Mouse (Mus musculus) spleen, adult 12 weeks (tissue): ENCODE results near the gene Gadd45b.

Source experiments
- DNase-seq: peaks from one replicate; pipeline ENCODE4 v3.0.0; 2022; ENCODE audit warnings: low spot score

Gene Gadd45b

DNA sequence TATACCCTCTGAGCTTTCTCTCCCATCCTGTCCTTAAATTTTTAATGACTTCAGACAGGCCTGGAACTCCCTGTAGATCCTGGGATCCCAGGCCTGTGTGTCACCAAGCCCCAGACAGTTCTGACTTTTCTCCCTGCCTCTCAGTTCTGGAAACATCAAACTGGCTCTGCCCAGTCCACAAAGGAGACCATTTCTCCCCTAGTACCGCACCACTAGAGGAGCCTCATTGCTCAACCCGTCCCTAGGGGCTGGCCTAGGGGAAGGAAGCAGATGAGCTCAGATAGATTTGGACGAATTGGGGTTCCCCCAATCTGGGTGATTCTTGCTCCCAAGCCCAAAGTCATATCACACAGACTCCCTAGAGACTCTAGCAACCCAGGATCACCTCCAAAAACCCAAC, 5.4 kb downstream of the Gadd45b start:
- no peak for DNase-seq

GRCm38 (mm10) chr10:80935698-80936097, 5.8 kb downstream of the Gadd45b start:
- no peak for DNase-seq

DNA sequence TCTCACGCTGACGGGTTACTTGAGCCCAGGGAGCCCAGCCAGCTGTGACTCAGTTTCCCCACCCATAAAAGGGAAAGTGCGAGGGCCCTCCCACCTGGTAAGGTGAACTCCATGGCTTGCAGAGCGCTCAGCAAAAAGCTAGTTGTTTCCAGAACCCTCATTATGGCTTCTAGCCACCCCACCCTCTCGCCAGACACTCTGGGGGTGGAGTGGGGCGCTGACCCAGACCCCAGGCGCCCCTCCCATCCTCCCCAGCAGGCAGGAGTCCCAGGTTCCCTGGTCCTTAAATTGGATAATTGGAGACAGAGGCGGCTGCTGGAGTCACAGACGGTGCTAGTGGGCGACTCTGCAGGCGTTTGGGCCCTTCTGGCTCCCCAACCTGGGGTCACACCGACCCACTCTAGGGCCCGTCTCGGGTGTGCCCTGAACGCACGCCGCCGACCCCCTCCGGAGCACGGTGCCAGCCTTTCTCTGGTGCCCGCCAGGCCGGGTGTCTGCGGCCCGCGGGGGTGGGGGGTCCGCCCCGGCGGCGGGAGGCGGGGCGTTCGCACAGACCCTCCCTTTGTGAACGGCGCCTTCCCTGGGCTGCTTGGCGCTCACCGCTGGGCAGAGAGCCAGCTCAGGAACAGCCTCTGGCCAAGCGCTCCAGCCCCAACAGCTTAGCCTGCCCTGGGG, 6.4 kb downstream of the Gadd45b start:
- DNase-seq: no peak

- DNase-seq: no peak
Observed at GRCm38 (mm10) chr10:80936810-80937164, 6.9 kb downstream of the Gadd45b start.

GRCm38 (mm10) chr10:80937646-80938045, 7.8 kb downstream of the Gadd45b start:
- no peak for DNase-seq

DNA sequence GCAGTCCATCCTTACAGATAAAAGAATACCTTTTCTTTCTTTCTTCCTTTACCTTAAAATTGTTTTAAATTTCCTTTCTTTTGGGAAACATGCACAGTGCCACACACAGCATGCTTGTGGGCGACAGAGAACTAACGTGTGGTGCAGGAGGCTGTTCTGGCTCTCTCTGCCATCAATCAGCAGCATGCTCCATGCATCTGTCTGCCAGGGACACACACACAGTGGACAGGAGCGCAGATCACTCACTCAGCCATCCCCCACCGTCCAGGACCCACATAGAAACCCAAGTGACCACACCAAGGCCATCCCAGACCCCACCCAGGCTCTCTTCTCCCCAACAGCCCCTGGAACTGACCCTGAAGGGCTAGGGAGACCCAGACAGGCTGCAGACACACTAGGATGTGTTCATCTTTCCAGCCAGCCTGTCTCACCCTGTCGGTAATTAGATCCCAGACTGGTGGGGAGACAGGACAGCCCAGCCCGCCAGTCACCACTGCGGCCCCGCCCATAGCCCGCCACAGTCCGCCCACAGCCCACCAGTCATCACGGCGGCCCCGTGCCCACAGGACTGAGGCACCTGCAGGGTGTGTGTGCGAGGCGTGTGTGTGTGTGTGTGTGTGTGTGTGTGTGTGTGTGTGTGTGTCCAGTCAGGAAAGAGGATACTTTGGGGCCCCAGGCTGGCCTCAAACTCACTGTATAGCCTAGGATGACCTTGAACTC, 9.1 kb downstream of the Gadd45b start:
- DNase-seq: no peak

DNA sequence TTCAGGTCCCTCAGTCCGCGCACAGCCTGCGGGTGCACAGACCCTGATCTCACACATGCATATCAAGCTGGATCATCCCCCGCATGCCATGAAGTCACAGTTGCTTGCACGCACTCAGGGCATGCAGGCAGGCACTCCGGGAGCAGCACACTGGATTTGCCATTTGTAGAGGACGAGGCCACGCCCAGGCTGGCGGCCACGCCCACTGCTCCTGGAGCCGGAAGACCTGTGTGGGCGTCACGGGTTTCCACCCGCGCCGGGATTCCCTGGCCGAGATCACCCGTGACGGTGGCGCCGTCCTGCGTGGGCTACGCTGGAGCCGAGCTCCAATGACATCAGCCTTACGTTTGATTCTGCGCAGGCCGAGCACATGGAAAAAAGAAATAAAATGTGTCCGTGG, 9.8 kb downstream of the Gadd45b start:
- peak; percentile 59 for DNase-seq

GRCm38 (mm10) chr10:80940320-80940987, 10.6 kb downstream of the Gadd45b start:
- no peak for DNase-seq

DNA sequence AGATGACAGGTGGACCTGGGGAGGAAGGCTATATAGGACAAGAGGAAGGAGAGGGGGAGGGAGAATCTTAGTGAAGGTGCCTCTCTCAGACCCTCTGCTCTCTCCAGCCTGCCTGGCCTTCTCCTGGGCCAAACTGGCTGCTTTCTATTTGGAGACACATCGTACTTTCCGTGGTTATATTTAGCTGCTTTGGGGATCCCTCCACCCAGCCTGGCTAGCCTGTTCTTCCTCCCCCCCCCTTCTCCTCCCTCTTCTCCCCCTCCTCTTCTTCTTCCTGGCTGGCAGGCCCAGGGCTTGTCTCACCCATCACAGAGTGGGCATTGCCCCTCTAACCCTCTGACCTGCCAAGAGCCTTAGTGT, 11.1 kb downstream of the Gadd45b start:
- no peak for DNase-seq

DNA sequence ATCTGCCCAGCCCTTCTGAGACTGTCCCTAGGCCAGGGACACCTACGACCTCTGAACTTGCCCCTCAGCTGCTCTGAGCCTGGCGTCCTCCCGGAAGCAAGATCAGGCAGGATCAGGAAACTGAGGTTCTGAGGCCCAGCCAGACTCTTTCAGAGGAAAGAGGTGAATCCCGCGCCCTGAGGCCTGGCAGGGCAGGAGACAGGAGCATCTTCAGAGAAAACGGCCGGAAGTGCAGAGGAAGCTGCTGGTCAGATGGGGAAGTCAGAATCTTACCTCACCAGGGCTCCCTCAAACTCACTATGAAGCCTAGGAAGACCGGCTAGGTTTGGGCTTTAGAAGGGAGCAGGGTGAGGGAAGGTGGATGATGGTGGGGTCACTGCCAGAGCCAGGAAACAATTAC, 13.0 kb downstream of the Gadd45b start:
- no peak for DNase-seq

DNA sequence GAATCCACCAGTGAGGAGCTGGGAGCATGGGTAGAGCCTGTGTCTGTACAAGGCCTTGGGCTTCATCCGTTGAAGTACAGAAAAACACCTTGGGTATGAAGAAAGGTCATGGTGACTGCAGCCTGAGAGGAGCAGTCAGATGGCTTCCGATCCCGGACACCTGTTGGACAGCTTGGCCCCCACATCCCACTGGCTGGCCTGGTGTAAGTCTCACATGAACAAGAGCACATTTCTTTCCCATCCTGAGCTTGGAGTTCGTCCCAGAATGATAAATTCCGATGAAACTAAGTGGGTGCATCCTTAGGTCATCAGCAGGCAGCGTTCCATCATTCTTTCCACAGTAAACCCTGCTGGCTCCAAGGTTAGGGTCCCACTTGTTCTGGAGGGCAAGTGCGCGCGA, 13.8 kb downstream of the Gadd45b start:
- no peak for DNase-seq

DNA sequence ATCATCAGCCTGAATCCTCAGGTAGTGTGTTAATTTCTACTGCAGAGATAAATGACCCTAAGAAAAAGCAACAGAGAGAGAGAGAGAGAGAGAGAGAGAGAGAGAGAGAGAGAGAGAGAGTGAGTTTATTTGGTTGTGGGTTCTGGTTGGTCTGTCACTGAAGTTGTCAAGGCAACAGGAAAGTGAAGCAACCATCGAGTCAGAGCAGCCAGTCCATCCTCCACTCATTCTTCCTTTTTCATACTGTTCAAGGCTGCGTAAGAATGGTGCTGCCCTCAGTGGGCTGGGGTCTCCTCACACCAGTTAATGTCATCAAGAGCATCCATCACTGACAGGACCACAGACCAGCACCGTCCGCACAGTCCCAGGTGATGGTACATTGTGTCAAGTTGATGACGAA, 14.4 kb downstream of the Gadd45b start:
- no peak for DNase-seq

DNA sequence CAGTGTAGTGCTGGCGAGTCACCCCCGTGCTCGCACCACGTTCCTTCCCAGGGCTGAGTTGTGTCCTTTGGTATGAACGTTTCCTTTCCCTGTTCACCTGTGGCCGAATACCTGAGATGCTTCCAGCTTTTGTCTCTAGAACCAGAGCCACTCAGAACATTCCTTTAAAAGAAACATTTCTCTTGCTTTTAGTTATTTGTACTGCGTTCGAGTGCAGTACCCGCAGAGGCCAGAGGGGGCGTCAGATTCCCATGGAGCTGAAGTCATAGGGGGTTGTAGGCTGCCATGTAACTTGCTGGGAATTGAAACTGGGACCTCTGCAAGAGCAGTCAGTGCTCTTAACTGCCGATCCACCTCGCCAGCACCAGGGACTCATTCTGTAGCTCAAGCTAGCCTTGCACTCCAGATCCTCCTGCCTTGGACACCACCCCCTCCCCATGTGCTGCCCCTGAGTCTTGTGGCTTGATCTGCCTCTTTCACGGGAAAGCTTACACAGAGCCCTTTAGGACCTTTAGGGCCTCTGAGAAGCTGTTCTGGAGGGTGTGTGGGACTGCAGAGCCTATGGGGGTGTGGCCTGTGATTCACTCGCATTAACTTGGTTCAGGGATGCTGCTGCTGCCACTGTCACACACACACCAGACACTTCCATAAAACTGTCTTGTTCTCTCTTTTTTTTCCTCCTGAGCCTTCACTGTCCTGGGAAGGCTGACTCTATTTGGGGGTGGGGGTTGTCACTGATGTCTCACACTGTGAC, 17.0 kb downstream of the Gadd45b start:
- DNase-seq: no peak

GRCm38 (mm10) chr10:80947802-80948201, 17.9 kb downstream of the Gadd45b start:
- DNase-seq: no peak

- DNase-seq: no peak
Observed at GRCm38 (mm10) chr10:80948570-80948969, 18.7 kb downstream of the Gadd45b start.

DNA sequence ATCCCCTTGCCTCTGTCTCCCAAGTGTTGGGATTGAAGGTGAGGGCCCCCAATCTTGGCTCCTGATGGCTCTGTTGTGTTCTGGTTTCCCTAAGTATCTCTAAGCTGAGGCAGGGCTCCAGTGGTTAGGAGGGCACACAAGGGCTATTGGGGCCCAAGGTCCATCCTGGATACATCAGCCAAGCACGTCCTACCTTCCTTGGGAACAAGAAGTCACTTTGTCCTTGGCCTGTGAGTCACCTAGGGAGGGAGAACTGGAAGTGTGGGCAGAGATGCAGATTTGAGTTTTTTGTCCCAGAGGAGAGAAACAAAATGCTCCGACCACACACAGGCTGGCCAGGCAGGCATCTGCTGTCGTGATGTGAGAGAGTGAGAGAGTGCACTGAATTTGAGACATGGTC, 19.2 kb downstream of the Gadd45b start:
- DNase-seq: no peak

DNA sequence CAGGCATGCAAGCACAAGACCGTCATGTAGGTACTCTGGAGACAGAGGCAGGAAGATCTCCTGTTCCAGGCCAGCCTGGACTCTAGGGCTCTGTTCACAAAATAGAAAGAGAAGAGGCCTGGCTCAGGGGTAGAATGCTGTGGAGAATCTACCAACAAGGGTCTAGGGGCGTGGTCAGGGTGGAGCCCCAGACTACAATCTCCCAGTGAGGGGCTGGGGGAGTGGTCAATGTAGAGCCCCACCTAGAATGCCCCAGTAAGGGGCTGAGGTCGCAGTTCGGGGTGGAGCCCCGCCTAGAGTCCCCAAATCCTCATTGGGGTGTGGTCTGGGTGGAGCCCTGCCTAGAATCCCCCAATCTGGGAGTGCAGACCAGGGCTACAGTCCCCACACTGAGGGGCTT, 20.4 kb downstream of the Gadd45b start:
- no peak for DNase-seq

DNA sequence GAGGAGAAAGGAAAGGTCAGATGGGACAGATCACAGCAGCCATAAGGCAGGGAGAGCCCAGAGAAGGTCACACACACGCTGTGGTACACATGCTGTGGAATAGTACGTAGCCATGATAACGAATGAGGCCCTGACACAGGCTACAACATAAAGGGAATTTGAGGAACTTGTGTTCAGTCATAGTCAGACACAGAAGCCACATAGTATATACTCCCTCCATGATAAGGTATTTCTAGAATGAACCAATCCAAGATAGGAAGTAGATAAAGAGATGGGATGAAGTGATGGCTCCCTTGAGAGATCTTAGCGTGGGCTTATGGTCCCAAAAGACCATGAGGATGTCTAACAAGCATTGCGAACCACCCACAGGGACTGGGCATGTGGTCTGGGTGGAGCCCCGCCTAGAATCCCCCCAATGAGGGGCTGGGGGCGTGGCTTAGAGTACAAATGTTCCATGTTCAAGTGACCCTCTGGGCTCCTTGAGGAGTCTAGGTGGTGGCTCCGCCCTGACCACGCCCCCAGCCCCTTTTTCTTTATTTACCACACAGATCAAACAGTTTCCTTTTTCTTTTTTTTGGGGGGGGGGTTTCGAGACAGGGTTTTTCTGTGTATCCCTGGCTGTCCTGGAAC, 22.0 kb downstream of the Gadd45b start:
- no peak for DNase-seq

DNA sequence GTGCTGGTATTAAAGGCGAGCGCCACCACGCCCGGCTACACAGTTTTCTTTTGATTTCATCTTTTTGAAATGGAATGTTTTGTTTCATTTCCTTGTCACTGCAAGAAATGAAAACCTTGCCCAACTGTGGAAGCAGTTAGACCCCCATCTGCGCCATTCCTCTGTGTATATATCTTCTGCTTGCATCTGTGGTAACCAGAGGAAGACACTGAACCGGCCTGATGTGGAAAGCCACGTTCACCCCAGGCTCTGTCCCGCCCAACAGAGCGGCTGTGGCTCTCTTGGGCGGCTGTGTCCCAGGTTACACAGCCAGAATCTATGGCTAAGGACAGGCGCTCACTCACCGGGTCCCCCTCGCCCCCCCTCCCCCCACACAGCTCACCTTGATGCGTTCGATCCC, 22.6 kb downstream of the Gadd45b start:
- no peak for DNase-seq

DNA sequence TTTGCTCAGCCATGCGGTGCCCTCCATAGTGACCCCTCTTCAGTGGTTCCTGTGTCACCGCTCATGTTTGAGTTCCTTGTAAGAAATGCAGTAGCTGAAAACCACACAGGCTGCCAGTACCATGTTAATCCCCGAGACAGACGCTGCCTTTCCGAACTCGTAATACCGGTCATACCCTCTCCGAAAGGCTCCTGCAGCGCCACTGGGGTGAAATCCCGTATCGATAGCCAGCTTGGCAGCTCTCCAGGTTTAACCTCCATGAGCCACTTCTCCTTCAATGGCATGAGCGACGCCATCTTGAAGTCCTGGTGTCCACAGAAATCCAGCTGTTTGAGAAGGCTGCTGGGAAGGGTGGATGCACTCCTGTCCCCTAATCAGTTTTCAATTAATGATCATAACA, 24.5 kb downstream of the Gadd45b start:
- DNase-seq: no peak

- DNase-seq: no peak
Observed at GRCm38 (mm10) chr10:80954843-80955242, 25.0 kb downstream of the Gadd45b start.

GRCm38 (mm10) chr10:80955536-80955935, 25.7 kb downstream of the Gadd45b start:
- DNase-seq: no peak
